Mouse (Mus musculus): ENCODE results near the gene Trim65. TPM values are rescaled to one million over a fixed set of nuclear protein-coding genes. Genes with fewer than 3 reads are reported as not detected.

The Trim65 gene
- polyA plus RNA-seq, 1 experiment from 2014 or later, result 1.9 TPM

DNA sequence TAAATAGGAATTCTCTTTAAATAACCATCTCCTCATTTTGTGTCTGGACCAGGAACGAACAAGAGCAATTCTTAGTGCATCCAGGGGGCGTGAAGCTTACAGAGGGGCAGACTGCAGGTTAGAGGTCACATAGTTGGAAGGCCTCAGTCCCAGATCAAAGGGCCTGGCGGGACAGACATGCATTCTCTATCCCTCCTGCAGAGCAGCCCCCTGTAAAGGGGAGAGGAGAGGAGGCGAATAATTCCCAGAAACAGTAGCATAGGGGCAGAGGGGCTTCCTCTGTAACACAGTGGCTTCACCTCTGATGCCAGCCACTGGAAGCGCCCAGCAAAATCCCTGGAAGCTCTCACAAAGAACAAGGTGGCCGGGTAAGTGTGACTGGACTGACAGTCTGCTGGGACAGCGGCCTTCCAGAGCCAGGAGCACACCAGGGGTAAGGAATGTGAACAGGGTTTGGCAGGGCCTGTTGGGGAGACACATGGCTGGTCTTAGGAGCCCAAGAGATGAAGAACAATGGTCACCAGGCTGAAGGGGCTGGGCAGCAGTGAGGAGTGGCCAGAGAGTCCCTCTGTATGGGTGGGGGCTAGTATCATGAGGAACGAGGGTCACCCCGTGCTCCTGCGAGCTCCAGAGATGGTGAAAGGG lies 52.1 kb downstream of the Trim65 start:
- H3K27ac ChIP-seq, result peak overlapping the region; percentile 62; the same call in 1 of the 2 replicates
- H3K27me3 ChIP-seq, result no peaks in the 10 kb centered on the region
- H3K9ac ChIP-seq, result peak overlapping the region; percentile 43; the same call in 1 of the 2 replicates
- WGBS, result 28% methylated on average over 10 of the region's 10 CpGs
- H3K36me3 ChIP-seq, result peaks cover 50% of the 10 kb centered on the region
- no peaks in the 10 kb centered on the region for H3K9me3 ChIP-seq
- no peak for ATAC-seq (ENCODE audit: low FRiP score)
- no peak overlapping the region for H3K4me3 ChIP-seq
- peaks cover 24% of the 10 kb centered on the region for H3K4me1 ChIP-seq (replicated peaks)
- H3K4me2 ChIP-seq, result no peak overlapping the region

DNA sequence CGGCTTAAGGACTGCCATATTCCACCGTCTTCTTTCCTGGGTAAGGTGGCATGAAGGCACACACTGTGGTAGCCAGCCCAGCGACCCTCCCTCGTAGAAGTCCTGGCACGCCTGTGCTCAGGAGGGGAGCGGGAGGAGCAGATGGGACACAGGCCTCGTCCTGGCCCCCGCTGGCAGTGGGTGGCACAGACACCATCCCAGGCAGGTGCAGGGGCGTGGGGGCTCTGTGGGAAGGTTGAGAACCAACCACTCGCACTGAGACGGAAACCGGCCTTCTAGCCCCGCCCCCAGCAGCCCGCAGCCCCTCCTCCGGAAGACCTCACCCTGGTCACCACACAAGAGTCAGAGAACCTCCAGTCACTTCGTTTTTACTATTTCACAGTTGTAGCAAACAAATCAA lies 52.7 kb downstream of the Trim65 start:
- H3K9me3 ChIP-seq, result no peaks in the 10 kb centered on the region
- ATAC-seq (ENCODE audit: low FRiP score), result peak; percentile 45; the same call in 1 of the 2 replicates
- H3K4me1 ChIP-seq (replicated peaks), result peaks cover 24% of the 10 kb centered on the region
- peaks cover 44% of the 10 kb centered on the region for H3K36me3 ChIP-seq
- peak overlapping the region; percentile 30 for H3K4me3 ChIP-seq
- H3K27me3 ChIP-seq, result no peaks in the 10 kb centered on the region
- peak overlapping the region; percentile 54 for H3K4me2 ChIP-seq
- 9% methylated on average over 16 of the region's 16 CpGs for WGBS
- H3K9ac ChIP-seq, result peak overlapping the region; percentile 72
- H3K27ac ChIP-seq, result peak overlapping the region; percentile 62

DNA sequence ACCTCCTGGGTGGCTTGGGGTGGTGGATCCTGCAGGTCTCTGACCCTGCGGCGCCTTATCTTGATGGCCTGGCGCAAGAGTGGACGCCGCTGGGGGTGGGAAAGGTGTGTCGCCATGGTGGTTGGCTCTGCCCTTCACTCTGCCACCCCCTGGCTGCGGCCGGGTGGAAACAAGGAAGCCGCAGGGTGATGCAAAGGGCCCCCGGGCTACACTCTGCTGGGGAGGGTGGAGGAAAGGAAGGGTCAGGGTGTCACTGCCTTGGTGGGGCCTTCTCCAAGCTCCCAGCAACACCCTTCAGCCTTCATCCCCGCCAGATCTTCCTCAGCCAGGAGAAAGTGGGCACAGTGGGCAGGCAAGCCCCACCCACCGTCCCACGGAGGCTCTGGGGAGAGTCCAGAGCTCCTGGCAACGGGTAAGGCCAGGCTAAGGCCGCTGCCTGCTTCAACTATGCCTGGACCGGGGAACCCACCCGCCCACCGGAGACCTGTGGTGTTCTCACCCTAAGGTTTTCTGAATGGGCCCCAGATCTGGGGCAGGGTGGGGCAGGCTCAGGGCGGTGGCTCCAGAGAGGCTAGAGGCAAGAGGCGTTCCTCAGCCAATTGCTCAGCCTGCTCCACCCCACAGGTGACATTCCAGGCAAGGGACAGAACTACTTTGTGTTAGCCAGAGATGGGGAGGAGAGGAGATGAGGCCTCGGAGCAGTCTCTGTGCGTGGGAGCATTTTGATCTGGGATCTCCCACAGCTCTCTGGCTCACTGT lies 53.3 kb downstream of the Trim65 start, which contains the start of gene Unc13d:
Gene Unc13d, minus strand, starts transcription at position 516 of the 759 bp plus-strand sequence.
- Histone ChIP-seq H3K4me2 (peak within 1 kb of the TSS; percentile 54), H3K27me3 (no peaks in the 10 kb centered on the region), H3K9me3 (no peaks in the 10 kb centered on the region), H3K27ac (peak within 1 kb of the TSS; percentile 62), H3K4me3 (peak within 1 kb of the TSS; percentile 30), H3K9ac (peak within 1 kb of the TSS; percentile 72), H3K36me3 (peaks cover 40% of the 10 kb centered on the region), H3K4me1 (replicated peaks) (peaks cover 24% of the 10 kb centered on the region)
- WGBS, result 66% methylated on average over 22 of the region's 22 CpGs
- peak; percentile 8; the same call in 1 of the 2 replicates for ATAC-seq (ENCODE audit: low FRiP score)

DNA sequence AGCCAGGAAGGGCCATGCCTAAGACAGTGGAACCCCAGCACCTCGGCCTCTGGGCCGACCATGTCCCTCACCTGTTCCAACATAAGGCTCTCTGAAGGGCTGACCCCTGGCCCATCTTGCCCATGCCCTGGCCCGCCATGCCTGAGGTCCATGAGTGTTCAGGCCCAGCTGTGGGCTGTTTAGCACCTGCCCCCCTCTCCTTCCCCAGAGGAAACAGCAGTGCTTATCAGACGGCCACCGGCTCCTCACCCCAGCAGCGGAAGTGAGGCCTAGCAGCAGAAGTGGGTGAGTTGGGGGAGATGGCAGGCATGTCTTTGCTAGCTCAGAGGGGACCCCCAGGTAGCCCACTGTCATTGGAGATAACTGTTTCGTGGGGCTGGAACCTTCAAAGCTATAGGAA lies 54.1 kb downstream of the Trim65 start:
- WGBS, result 84% methylated on average over 7 of the region's 7 CpGs
- H3K36me3 ChIP-seq, result peaks cover 32% of the 10 kb centered on the region
- H3K27me3 ChIP-seq, result no peaks in the 10 kb centered on the region
- no peak for ATAC-seq (ENCODE audit: low FRiP score)
- H3K27ac ChIP-seq, result no peak overlapping the region
- peak overlapping the region; percentile 19; the same call in 1 of the 2 replicates for H3K9ac ChIP-seq
- H3K4me2 ChIP-seq, result no peak overlapping the region
- H3K4me3 ChIP-seq, result no peak overlapping the region
- no peaks in the 10 kb centered on the region for H3K9me3 ChIP-seq
- peaks cover 24% of the 10 kb centered on the region for H3K4me1 ChIP-seq (replicated peaks)

DNA sequence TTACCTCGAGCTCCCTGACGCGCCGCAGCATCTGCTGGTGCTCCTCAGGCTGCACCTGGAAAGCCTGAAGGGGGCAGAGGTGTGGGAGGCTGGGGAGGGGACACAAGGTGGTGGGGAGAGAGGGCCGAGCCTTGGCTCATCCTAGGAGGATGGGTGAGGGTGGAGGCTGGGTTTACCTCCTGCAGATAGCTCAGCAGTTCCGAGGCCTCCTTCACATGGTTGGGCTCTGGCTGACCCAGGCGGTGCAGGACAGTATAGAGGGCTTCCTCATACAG lies 54.7 kb downstream of the Trim65 start:
- Histone ChIP-seq H3K36me3 (peaks cover 26% of the 10 kb centered on the region), H3K4me2 (no peak overlapping the region), H3K9ac (peak overlapping the region; percentile 19; the same call in 1 of the 2 replicates), H3K4me3 (no peak overlapping the region), H3K27ac (no peak overlapping the region), H3K27me3 (no peaks in the 10 kb centered on the region), H3K9me3 (no peaks in the 10 kb centered on the region), H3K4me1 (replicated peaks) (peaks cover 24% of the 10 kb centered on the region)
- 66% methylated on average over 7 of the region's 7 CpGs for WGBS
- no peak for ATAC-seq (ENCODE audit: low FRiP score)

DNA sequence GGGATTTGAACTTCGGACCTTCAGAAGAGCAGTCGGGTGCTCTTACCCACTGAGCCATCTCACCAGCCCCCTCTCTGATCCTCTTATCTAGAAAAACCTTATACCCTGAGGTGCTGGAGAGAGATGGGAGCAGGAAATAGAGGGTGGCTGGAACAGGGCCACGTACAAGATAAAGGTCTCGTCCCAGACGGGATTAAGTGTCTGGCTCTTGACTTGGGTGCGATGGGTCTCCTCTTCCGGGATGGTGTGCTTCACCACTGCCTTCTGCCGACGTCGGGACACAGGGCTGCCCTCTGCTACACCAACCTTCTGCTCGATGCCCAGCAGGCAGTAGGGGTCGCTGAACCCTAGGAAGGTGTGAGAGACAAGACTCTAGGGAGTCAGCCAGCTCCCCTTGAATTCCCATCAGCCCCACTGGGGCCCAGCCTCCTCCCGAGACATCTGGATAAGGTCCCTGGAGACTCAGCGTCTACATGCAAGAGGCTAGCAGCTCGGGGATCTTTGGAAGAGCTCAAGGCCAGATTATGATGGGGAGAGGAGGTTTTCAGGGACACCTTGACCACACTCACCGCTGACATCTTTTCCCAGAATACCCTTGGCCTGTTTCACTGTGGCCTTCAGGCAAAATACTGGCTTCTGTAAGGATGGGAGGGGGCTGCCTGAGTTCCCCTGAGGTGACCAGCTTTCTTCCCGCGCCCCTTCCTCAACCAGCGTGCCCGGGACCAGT lies 55.2 kb downstream of the Trim65 start:
- Histone ChIP-seq H3K4me2 (no peak overlapping the region), H3K4me3 (no peak overlapping the region), H3K27me3 (no peaks in the 10 kb centered on the region), H3K36me3 (peaks cover 21% of the 10 kb centered on the region), H3K9ac (peak overlapping the region; percentile 19; the same call in 1 of the 2 replicates), H3K4me1 (replicated peaks) (peaks cover 24% of the 10 kb centered on the region), H3K9me3 (no peaks in the 10 kb centered on the region), H3K27ac (no peak overlapping the region)
- 63% methylated on average over 20 of the region's 20 CpGs for WGBS
- ATAC-seq (ENCODE audit: low FRiP score), result no peak

DNA sequence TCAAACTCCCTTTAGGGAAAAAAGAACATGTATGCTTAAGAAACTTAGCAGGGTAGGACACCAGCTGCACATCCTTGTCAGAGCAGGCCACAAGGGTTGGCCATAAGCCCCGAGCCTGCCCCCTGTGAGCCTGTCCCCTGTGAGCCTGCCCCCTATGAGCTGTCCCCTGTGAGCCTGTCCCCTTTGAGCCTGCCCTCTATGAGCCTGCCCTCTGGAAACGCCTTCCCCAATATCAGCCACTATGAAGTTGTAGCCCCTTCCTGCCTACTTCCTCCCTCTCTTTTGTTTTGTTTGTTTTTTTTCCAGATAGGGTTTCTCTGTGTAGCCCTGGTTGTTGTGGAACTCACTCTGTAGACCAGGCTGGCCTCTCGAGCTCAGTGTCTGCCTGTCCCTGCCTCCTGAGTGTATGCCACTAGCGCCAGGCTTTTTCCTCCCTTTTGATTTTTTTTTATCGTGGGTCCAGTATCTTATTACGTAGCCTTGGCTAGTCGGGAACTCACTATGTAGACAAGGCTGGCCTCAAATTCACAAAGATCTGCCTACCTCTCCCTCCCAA lies 56.4 kb downstream of the Trim65 start:
- 66% methylated on average over 7 of the region's 7 CpGs for WGBS

DNA sequence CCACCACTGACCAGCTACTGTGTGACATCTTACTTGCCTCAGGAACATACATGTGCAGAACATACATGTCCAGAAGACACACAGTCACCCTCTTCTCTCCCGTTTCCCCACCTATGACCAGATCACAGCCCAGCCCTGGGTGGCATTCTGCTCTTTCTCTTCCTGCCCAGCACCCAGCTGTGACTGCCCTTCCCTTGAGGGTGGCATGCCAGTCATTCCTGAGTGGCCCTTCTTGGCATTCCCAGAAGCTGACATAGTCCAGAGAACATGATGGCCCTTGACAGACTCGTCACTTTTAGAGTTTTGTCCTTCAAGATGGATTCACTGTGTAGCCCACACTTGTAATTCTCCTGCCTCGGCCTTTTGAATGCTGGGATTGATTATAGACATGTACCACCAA lies 58.3 kb downstream of the Trim65 start:
- no peak overlapping the region for H3K4me2 ChIP-seq
- peaks cover 4% of the 10 kb centered on the region for H3K4me1 ChIP-seq (replicated peaks)
- no peaks in the 10 kb centered on the region for H3K36me3 ChIP-seq
- no peak overlapping the region for H3K9ac ChIP-seq
- WGBS, result 88% methylated on average over 3 of the region's 3 CpGs
- no peak overlapping the region for H3K27ac ChIP-seq
- ATAC-seq (ENCODE audit: low FRiP score), result no peak
- no peak overlapping the region for H3K4me3 ChIP-seq
- no peaks in the 10 kb centered on the region for H3K27me3 ChIP-seq
- H3K9me3 ChIP-seq, result no peaks in the 10 kb centered on the region

More for the DNA sequence above, 56.4 kb downstream of the Trim65 start:
- H3K9ac ChIP-seq, result no peak overlapping the region
- no peak for ATAC-seq (ENCODE audit: low FRiP score)
- no peaks in the 10 kb centered on the region for H3K27me3 ChIP-seq
- no peak overlapping the region for H3K4me2 ChIP-seq
- H3K27ac ChIP-seq, result no peak overlapping the region
- peaks cover 9% of the 10 kb centered on the region for H3K36me3 ChIP-seq
- H3K4me1 ChIP-seq (replicated peaks), result peaks cover 23% of the 10 kb centered on the region
- no peaks in the 10 kb centered on the region for H3K9me3 ChIP-seq
- no peak overlapping the region for H3K4me3 ChIP-seq

Other genes starting within 250 kb of the Trim65 start
- gene Smim5, start 231.2 kb downstream of the Trim65 start, polyA plus RNA-seq (2015; fragmentation: Nextera tagmentation; extraction: Ambion mirVana), result 2.0 and 2.7 TPM in 2 replicates
- gene Smim6, start 219.1 kb downstream of the Trim65 start, polyA plus RNA-seq (2015; fragmentation: Nextera tagmentation; extraction: Ambion mirVana), result 0.88 and 1.0 TPM in 2 replicates
- 49.9 and 55.3 TPM in 2 replicates for gene Sap30bp, start 197.8 kb downstream of the Trim65 start, polyA plus RNA-seq (2015; fragmentation: Nextera tagmentation; extraction: Ambion mirVana)
- gene Recql5, start 197.7 kb downstream of the Trim65 start, polyA plus RNA-seq (2015; fragmentation: Nextera tagmentation; extraction: Ambion mirVana), result 25.0 and 25.9 TPM in 2 replicates
- gene Itgb4, start 156.4 kb downstream of the Trim65 start, polyA plus RNA-seq (2015; fragmentation: Nextera tagmentation; extraction: Ambion mirVana), result 0.88 and 1.3 TPM in 2 replicates
- 64.3 and 65.5 TPM in 2 replicates for gene Galk1, start 118.4 kb downstream of the Trim65 start, polyA plus RNA-seq (2015; fragmentation: Nextera tagmentation; extraction: Ambion mirVana)
- 2,444 and 2,571 TPM in 2 replicates for gene H3f3b, start 103.2 kb downstream of the Trim65 start, polyA plus RNA-seq (2015; fragmentation: Nextera tagmentation; extraction: Ambion mirVana)
- gene Unk, start 100.8 kb downstream of the Trim65 start, polyA plus RNA-seq (2015; fragmentation: Nextera tagmentation; extraction: Ambion mirVana), result 33.8 and 37.1 TPM in 2 replicates
- gene Unc13d, start 53.2 kb downstream of the Trim65 start, polyA plus RNA-seq (2015; fragmentation: Nextera tagmentation; extraction: Ambion mirVana), result 1.5 and 2.0 TPM in 2 replicates
- gene Wbp2, start 44.1 kb downstream of the Trim65 start, polyA plus RNA-seq (2015; fragmentation: Nextera tagmentation; extraction: Ambion mirVana), result 129 and 133 TPM in 2 replicates
- gene Trim47, start 3.9 kb downstream of the Trim65 start, polyA plus RNA-seq (2015; fragmentation: Nextera tagmentation; extraction: Ambion mirVana), result 3.9 and 4.5 TPM in 2 replicates
- 76.4 and 78.2 TPM in 2 replicates for gene Mrpl38, start 7.7 kb upstream of the Trim65 start, polyA plus RNA-seq (2015; fragmentation: Nextera tagmentation; extraction: Ambion mirVana)
- gene Fbf1, start 37.0 kb upstream of the Trim65 start, polyA plus RNA-seq (2015; fragmentation: Nextera tagmentation; extraction: Ambion mirVana), result 64.4 and 69.5 TPM in 2 replicates
- gene Ten1, start 67.7 kb upstream of the Trim65 start, polyA plus RNA-seq (2015; fragmentation: Nextera tagmentation; extraction: Ambion mirVana), result 87.7 and 91.7 TPM in 2 replicates
- gene Acox1, start 67.9 kb upstream of the Trim65 start, polyA plus RNA-seq (2015; fragmentation: Nextera tagmentation; extraction: Ambion mirVana), result 53.2 and 54.6 TPM in 2 replicates
- gene Evpl, start 106.9 kb upstream of the Trim65 start, polyA plus RNA-seq (2015; fragmentation: Nextera tagmentation; extraction: Ambion mirVana), result 0.35 and 0.43 TPM in 2 replicates
- 63.7 and 64.4 TPM in 2 replicates for gene Srp68, start 143.1 kb upstream of the Trim65 start, polyA plus RNA-seq (2015; fragmentation: Nextera tagmentation; extraction: Ambion mirVana)
- 0.27 and 0.56 TPM in 2 replicates for gene Galr2, start 149.8 kb upstream of the Trim65 start, polyA plus RNA-seq (2015; fragmentation: Nextera tagmentation; extraction: Ambion mirVana)
- 94.4 and 97.5 TPM in 2 replicates for gene Exoc7, start 176.1 kb upstream of the Trim65 start, polyA plus RNA-seq (2015; fragmentation: Nextera tagmentation; extraction: Ambion mirVana)
- gene Foxj1, start 204.3 kb upstream of the Trim65 start, polyA plus RNA-seq (2015; fragmentation: Nextera tagmentation; extraction: Ambion mirVana), result 14.2 and 24.3 TPM in 2 replicates

Measured in hindbrain, embryonic 13.5 days (tissue).